Comparison of ENCODE assay signal across 26 mouse cellular contexts in the genomic region with DNA sequence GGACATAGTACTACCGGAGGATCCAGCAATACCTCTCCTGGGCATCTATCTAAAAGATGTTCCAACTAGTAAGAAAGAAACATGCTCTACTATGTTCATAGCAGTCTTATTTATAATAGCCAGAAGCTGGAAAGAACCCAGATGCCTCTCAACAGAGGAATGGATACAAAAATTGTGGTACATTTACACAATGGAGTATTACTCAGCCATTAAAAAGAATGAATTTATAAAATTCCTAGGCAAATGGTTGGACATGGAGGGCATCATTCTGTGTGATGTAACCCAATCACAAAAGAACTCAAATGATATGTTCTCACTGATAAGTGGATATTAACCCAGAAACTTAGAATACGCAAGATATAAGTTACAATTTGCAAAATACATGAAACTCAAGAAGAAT. TPM values are rescaled to one million over a fixed set of nuclear protein-coding genes. Genes with fewer than 3 reads are reported as not detected.
"Had no signal": no experiment of that assay in that cellular context is flagged by ENCODE, and none has a peak within 500 bp of the region (broad histone marks: within the 10 kb centered on the region; RNA-seq: fewer than 3 reads in every experiment).

No protein-coding gene starts in this region.

RNA-seq across cellular contexts. Expression of a gene that starts 10.0 kb away (rescaled TPM):
- polyA plus RNA-seq: heart, embryonic 10.5 days; heart, embryonic 11.5 days; heart, embryonic 12.5 days; heart, embryonic 13.5 days; heart, embryonic 14.5 days; heart, embryonic 15.5 days; heart, embryonic 16.5 days; heart, postnatal 0 days; hindbrain, embryonic 10.5 days; hindbrain, embryonic 11.5 days; hindbrain, embryonic 12.5 days; hindbrain, embryonic 13.5 days; hindbrain, embryonic 14.5 days; hindbrain, embryonic 15.5 days; hindbrain, embryonic 16.5 days; hindbrain, postnatal 0 days; intestine, embryonic 14.5 days; intestine, embryonic 15.5 days; intestine, embryonic 16.5 days; intestine, postnatal 0 days; kidney, adult 2 months; kidney, embryonic 14.5 days; kidney, embryonic 15.5 days; kidney, embryonic 16.5 days; kidney, postnatal 0 days; large intestine, adult 2 months had no signal

RNA-seq across cellular contexts. Expression of a gene that starts 18.1 kb away (rescaled TPM):
- polyA plus RNA-seq: heart, embryonic 10.5 days; heart, embryonic 11.5 days; heart, embryonic 12.5 days; heart, embryonic 13.5 days; heart, embryonic 16.5 days; hindbrain, embryonic 10.5 days; hindbrain, embryonic 11.5 days; hindbrain, embryonic 12.5 days; hindbrain, embryonic 13.5 days; hindbrain, embryonic 14.5 days; hindbrain, embryonic 15.5 days; hindbrain, embryonic 16.5 days; intestine, embryonic 14.5 days; intestine, embryonic 16.5 days; kidney, embryonic 14.5 days had no signal

RNA-seq across cellular contexts. Expression of a gene that starts 23.4 kb away (rescaled TPM):
- polyA plus RNA-seq: heart, embryonic 10.5 days; heart, embryonic 11.5 days; heart, embryonic 12.5 days; heart, embryonic 13.5 days; heart, embryonic 14.5 days; heart, embryonic 15.5 days; heart, embryonic 16.5 days; heart, postnatal 0 days; hindbrain, embryonic 10.5 days; hindbrain, embryonic 11.5 days; hindbrain, embryonic 12.5 days; hindbrain, embryonic 13.5 days; hindbrain, embryonic 14.5 days; hindbrain, embryonic 15.5 days; hindbrain, embryonic 16.5 days; hindbrain, postnatal 0 days; intestine, embryonic 14.5 days; intestine, embryonic 15.5 days; intestine, embryonic 16.5 days; intestine, postnatal 0 days; kidney, adult 2 months; kidney, embryonic 14.5 days; kidney, embryonic 15.5 days; kidney, embryonic 16.5 days; kidney, postnatal 0 days; large intestine, adult 2 months had no signal

RNA-seq across cellular contexts. Expression of a gene that starts 43.3 kb away (rescaled TPM):
- polyA plus RNA-seq: hindbrain, embryonic 10.5 days; hindbrain, embryonic 11.5 days; hindbrain, embryonic 12.5 days; hindbrain, embryonic 13.5 days; hindbrain, embryonic 14.5 days; hindbrain, embryonic 15.5 days had no signal

RNA-seq across cellular contexts. Expression of a gene that starts 58.4 kb away (rescaled TPM):
- polyA plus RNA-seq: heart, embryonic 10.5 days; heart, embryonic 11.5 days; heart, embryonic 12.5 days; heart, embryonic 13.5 days; heart, embryonic 14.5 days; heart, embryonic 15.5 days; heart, embryonic 16.5 days; heart, postnatal 0 days; hindbrain, embryonic 10.5 days; hindbrain, embryonic 11.5 days; hindbrain, embryonic 12.5 days; hindbrain, embryonic 13.5 days; hindbrain, embryonic 14.5 days; hindbrain, embryonic 15.5 days; hindbrain, embryonic 16.5 days; hindbrain, postnatal 0 days; intestine, embryonic 14.5 days; intestine, embryonic 15.5 days; intestine, embryonic 16.5 days; intestine, postnatal 0 days; kidney, adult 2 months; kidney, embryonic 14.5 days; kidney, embryonic 15.5 days; kidney, embryonic 16.5 days; kidney, postnatal 0 days; large intestine, adult 2 months had no signal
